Mouse (Mus musculus) C2C12 (cell line): ENCODE data around the gene Prkaa1. TPM values are rescaled to one million over a fixed set of nuclear protein-coding genes. Genes with fewer than 3 reads are reported as not detected.
"Not testable (repeated sequence)": the region's sequence is repeated elsewhere in the genome, so short reads cannot be mapped to it uniquely, and the experiment has no call there.

Source experiments
- H3K27me3 ChIP-seq: one replicate; pipeline ENCODE4 v1.6.1; 2011; ENCODE audit not compliant: control insufficient read depth, insufficient read depth, insufficient read length
- H3K36me3 ChIP-seq: one replicate; pipeline ENCODE4 v1.6.1; 2011; ENCODE audit not compliant: control insufficient read depth, insufficient read depth
- H3K4me3 ChIP-seq: one replicate; pipeline ENCODE4 v1.5.1; 2011; ENCODE audit warnings: mild to moderate bottlenecking, control low read depth; ENCODE audit not compliant: poor library complexity, insufficient read depth, severe bottlenecking
- H3K79me2 ChIP-seq: one replicate; pipeline ENCODE4 v1.6.1; 2011; ENCODE audit not compliant: control insufficient read depth, insufficient read depth
- H3K79me3 ChIP-seq: one replicate; pipeline ENCODE4 v1.6.1; 2011; ENCODE audit warnings: low read depth, control low read depth
- H3ac ChIP-seq: one replicate; pipeline ENCODE3; 2011; ENCODE audit warnings: low read depth; ENCODE audit not compliant: control insufficient read depth, insufficient read length
- CEBPB ChIP-seq: IDR thresholded peaks from one replicate; pipeline ENCODE4 v1.6.1; 2011; ENCODE audit warnings: low read depth, mild to moderate bottlenecking, control low read depth, moderate library complexity
- CTCF ChIP-seq: IDR thresholded peaks from one replicate; pipeline ENCODE4 v1.5.1; 2011; ENCODE audit not compliant: control insufficient read depth, insufficient read depth, insufficient read length
- FOSL1 ChIP-seq: IDR thresholded peaks from one replicate; pipeline ENCODE4 v1.8.0; 2011; ENCODE audit warnings: mild to moderate bottlenecking, low read length; ENCODE audit not compliant: poor library complexity, insufficient read depth, severe bottlenecking
- MAX ChIP-seq: IDR thresholded peaks from one replicate; pipeline ENCODE4 v1.6.1; 2011; ENCODE audit warnings: mild to moderate bottlenecking, control low read depth
- MYOD1 ChIP-seq: IDR thresholded peaks from one replicate; pipeline ENCODE4 v1.6.1; 2011; ENCODE audit warnings: low read depth; ENCODE audit not compliant: control insufficient read depth, insufficient read length
- MYOG ChIP-seq: IDR thresholded peaks from one replicate; pipeline ENCODE4 v1.6.1; 2011; ENCODE audit not compliant: control insufficient read depth, insufficient read length; ENCODE audit errors: extremely low read depth
- USF1 ChIP-seq: IDR thresholded peaks from one replicate; pipeline ENCODE4 v1.6.1; 2011; ENCODE audit warnings: low read depth, mild to moderate bottlenecking, control low read depth, moderate library complexity
- polyA plus RNA-seq: library from polyadenylated mRNA; unstranded; fragments of >200 nt; fragmentation: generic; extraction: Trizol; gene quantifications from one replicate; pipeline ENCODE4 v1.2.1, GENCODE M21; 2012; ENCODE audit warnings: missing spikeins

Prkaa1 gene
- polyA plus RNA-seq, 1 experiment: 21.3 TPM

DNA sequence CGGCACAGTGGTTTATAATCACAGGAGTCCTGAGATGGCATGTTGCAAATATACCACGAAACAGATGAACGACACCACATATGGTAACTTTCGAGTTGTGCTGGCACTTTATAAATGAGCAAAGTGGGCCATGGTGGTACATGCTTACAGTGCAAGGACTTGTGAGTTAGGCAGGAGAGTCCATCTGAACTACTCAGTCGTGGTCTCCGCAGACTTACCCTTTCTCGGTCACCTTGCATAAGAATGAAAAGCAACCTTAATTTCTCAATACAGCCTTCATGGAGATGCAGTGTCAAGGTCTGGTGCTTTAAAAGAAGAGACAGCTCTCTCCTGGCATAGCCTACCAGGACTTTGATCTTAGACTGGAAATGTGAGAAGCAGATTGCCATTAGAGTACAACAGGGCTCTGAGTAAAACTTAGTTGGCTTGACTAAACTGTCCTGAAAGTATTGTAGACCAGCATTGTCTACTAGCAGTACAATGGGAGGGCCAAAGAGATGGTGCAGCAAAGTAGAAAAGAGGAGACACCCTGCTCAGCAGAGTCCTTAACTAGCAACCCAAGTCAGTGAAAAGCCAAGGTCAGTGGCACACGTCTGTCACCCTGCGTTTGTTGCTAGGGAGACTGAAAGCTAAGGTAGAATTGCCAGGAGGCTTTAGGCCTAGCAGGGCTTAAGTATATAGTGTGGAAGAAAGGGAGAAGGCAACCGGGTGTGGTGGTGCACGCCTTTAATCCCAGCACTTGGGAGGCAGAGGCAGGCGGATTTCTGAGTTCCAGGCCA lies 21.9 kb upstream of the Prkaa1 start:
- Histone ChIP-seq H3K79me3 (peaks cover 38% of the 10 kb centered on the region), H3ac (no peak overlapping the region), H3K79me2 (peaks cover 54% of the 10 kb centered on the region), H3K36me3 (peaks cover 83% of the 10 kb centered on the region), H3K27me3 (no peaks in the 10 kb centered on the region), H3K4me3 (no peak overlapping the region)
- TF ChIP-seq FOSL1: no peak
- TF ChIP-seq USF1: no peak
- no peak for TF ChIP-seq CEBPB
- no peak for TF ChIP-seq MYOG
- TF ChIP-seq CTCF: no peak
- no peak for TF ChIP-seq MYOD1
- TF ChIP-seq MAX: no peak

DNA sequence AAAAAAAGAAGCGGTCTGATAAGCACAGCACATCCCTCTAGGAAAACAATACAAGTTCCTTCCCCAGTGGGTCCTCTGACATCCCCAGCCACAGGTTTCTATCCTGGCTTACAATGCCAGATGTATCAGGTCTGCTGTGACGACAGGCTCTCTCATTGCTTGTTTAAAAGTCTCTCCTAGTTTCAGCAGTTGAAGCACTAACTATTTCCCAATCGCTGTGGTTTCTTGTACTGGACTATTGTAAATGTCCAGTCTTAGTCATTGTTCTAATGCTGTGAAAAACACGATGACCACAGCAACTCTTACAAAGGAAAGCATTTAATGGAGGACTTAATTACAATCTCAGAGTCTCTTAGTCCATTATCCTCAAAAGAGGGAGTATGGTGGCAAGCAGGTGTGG lies 17.2 kb upstream of the Prkaa1 start:
- Histone ChIP-seq H3K36me3 (peaks cover 36% of the 10 kb centered on the region), H3ac (no peak overlapping the region), H3K4me3 (no peak overlapping the region), H3K27me3 (no peaks in the 10 kb centered on the region), H3K79me2 (peaks cover 7% of the 10 kb centered on the region), H3K79me3 (no peaks in the 10 kb centered on the region)
- TF ChIP-seq FOSL1 (no peak), MAX (no peak), CEBPB (peak; percentile 85), CTCF (no peak), MYOD1 (no peak), MYOG (no peak), USF1 (no peak)

DNA sequence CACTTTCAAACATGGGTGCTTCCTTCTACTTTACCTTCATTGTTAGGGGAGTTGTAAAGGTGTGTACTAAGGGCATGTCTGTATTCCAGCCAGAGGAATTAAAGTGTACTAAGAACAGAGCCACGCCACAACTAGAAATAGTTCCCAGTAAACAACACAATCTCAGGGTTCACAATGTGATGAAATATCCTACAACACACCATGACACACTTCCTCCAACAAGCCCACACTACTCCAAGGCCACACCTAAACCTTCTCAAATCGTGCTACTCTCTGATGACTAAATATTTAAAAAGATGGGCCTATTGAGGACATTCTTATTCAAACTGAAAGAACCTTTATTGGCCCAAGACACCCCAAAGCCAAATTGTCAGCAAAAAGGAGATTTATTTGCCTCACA lies 16.2 kb upstream of the Prkaa1 start:
- TF ChIP-seq CEBPB (no peak), MAX (no peak), CTCF (no peak), MYOD1 (no peak), FOSL1 (no peak), MYOG (no peak), USF1 (no peak)
- Histone ChIP-seq H3ac (no peak overlapping the region), H3K36me3 (peaks cover 26% of the 10 kb centered on the region), H3K79me3 (no peaks in the 10 kb centered on the region), H3K79me2 (no peaks in the 10 kb centered on the region), H3K27me3 (no peaks in the 10 kb centered on the region), H3K4me3 (no peak overlapping the region)

DNA sequence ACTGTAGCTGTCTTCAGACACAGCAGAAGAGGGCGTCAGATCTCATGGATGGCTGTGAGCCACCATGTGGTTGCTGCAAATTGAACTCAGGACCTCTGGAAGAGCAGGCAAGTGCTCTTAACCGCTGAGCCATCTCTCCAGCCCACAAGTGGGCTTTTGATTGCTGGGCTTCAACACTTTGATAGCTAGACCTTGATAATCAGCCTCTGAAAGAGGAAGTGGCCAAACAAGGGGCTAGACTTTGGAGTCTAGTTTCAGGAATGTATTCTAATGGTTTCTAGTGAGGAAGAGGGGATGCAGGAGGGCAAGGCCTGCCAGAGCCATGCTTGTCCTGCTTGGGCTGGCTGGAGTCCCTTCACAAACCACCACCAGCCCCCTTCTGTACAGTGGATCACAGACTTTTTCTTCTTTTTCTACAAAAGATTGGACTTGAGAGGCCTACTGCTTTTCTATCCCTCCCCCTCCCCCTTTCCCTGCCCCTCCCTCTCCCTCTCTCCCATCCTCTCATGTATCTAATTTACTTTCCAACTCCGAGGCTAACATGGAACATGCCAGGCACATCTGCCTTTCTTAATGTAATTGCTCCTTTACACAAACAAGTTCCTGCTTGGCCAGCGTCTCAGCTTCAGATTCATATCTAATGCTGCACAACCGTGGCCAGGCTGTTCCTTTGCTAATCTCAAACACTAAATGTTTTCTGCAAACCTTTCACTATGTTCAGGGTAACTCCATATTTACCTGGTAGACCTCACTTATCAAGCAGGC lies 15.3 kb upstream of the Prkaa1 start:
- H3ac ChIP-seq: no peak overlapping the region
- no peaks in the 10 kb centered on the region for H3K79me3 ChIP-seq
- H3K36me3 ChIP-seq: peaks cover 17% of the 10 kb centered on the region
- H3K4me3 ChIP-seq: no peak overlapping the region
- no peak for TF ChIP-seq MYOD1
- no peak for TF ChIP-seq USF1
- H3K79me2 ChIP-seq: no peaks in the 10 kb centered on the region
- H3K27me3 ChIP-seq: no peaks in the 10 kb centered on the region

DNA sequence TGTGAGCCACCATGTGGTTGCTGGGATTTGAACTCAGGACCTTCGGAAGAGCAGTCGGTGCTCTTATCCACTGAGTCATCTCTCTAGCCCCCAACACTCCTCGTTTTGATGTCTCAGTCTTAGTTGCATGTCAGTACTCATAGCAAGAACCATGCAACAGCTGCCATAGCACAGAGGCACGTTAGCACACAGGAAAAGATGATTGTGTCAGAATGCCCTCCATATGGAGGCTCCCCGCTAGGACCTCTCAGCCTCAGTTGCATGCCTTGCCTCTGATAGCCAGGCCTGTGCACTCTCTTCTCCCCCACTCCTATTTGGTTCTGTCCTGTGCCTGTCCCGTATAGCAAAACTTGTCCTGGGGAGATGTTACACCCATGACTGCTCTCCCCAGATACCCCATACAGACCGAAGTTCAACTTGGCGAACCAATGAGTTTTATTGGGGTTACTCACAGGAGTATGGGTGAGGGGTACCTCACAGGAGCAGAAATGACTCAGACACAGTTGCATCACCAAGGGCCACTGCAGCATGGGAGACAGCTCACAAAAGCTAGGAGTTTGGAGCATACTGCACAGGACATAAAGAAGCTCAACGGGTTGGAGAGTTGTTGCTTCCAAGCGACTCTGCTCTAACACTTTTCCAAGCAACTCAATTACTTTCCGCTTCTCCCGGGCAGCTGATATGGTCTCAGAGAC lies 14.4 kb upstream of the Prkaa1 start:
- Histone ChIP-seq H3K79me2 (no peaks in the 10 kb centered on the region), H3K36me3 (peaks cover 8% of the 10 kb centered on the region), H3K4me3 (no peak overlapping the region), H3K79me3 (no peaks in the 10 kb centered on the region), H3K27me3 (no peaks in the 10 kb centered on the region), H3ac (no peak overlapping the region)
- TF ChIP-seq CTCF (no peak), CEBPB (peak; percentile 37)

DNA sequence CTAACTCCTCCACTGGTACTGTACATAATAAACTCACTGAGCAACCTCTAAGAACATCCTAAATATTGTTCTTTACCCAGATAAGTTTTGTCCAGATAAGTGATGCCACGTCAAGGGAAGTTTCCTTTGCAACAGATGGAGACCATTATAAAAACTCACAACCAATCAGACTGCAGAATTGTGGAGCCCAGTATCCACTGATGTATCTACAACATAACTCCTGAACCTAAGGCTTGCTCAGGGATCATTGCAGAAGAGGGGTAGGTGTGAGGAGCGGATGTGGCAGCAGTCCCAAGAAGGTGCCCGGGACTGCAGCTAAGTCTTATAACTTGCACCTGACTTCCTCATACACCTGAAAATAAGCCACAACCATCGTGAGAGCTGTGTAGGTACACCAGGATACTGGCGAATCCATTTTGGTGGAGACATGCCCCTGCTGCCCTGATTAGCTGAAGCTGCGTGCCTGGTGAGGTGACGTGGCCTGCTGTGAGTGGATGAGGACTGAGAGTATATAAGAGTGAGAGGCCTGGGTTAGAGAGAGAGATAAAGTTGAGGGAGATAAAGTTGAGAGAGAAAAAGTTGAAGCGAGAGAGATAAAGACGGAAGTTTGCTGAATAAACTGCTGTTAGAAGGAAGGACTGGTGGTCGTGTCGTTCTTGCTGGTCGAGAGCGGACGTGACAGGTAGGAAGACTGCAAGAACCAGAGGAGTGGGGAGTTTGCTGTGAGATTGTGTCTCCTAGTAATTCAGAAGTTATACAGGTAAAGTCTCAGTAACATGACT lies 12.6 kb upstream of the Prkaa1 start:
- H3K79me3 ChIP-seq, H3ac ChIP-seq, H3K4me3 ChIP-seq, H3K36me3 ChIP-seq, H3K27me3 ChIP-seq, H3K79me2 ChIP-seq: not testable (repeated sequence)
